Mouse (Mus musculus) spleen, postnatal 14 days (tissue): ENCODE results near the gene Ikzf5.

Experiments used
- DNase-seq, 2 experiments: peaks; one replicate each; pipeline ENCODE4 v3.0.0; 2021 to 2022; ENCODE audit warnings: low spot score in 2 of 2

Ikzf5 gene

GRCm38 (mm10) chr7:131345856-131346541, 64.3 kb downstream of the Ikzf5 start:
- DNase-seq, result no peak
